Mouse (Mus musculus) left cerebral cortex, adult 11 months (tissue): ENCODE results near the gene Tbcel.

Experiments
- DNase-seq: peaks from one replicate; pipeline ENCODE4 v3.0.0; 2022; ENCODE audit warnings: low spot score

The Tbcel gene

DNA sequence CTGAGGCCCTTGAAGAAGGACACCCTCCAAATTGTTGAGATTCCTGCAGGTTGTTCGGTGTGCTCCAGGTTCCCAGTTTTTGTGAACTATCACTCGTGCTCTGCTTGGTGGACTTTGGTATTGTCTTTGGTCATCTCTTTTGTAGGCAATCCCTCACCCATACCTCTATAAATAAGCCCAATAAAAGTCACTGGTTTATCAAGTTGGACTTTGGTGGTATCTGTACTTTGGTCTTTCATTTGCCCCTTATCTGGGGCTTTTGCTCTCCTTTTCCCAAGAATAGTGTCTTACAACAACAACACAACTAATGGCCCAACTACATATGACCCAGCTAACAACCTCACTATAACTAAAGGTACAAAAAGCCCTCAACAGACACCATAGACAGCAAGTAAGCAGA, 66.4 kb downstream of the Tbcel start:
- no peak for DNase-seq

DNA sequence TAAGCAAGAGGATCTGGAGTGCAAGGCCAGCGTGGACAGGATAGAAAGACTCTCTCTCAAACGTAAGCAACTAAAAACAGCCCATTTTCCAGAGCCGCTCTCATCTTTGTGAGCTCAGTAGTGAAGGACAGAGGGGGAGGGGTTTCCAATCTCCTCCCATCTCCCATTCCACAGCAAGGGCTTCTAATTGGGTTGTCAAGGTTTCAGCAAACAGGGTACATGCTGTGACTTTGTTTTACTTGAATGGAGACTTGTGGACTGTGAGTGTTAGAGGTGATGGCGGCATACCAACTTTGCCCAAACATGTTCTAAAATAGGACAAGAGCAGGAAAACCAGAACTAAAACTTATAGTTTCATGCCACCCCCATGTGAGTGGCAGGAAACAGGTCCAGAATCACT, 68.2 kb downstream of the Tbcel start:
- no peak for DNase-seq

DNA sequence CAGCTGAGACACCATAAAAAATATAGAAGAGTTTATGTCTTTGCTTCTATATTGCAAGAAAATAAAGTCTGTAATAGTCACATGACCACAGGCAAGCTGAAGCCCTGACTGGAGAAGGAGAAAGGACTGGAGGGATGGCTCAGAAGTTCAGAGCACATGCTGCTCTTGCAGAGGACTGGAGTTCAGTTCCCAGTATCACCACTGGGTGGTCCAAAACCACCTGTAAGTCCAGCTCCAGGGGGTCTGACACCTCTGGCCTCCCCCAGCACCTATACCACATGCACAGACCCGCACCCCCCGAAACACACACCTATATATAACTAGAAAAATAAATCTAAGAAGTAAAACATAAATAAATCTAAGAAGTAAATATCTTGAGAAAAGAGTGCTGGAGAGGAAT, 75.5 kb downstream of the Tbcel start:
- DNase-seq = no peak

DNA sequence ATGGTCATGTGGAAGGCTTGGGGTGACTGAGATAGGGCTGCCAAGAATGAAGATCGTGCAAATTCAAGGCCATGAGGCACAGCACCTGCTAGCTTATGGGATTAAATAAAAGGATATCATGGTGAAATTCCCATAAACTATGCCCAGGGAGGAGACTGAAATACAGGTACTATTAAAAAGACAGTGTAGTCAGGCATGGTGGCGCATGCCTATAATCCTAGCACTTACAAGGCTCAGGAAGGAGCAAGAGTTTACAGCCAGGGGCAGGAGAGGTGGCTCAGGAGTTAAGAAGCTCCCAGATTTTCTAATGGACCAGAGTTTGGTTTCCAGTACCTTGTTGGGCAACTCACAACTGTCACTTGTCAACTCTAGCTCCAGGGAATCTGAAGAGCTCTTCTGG, 76.0 kb downstream of the Tbcel start:
- no peak for DNase-seq

DNA sequence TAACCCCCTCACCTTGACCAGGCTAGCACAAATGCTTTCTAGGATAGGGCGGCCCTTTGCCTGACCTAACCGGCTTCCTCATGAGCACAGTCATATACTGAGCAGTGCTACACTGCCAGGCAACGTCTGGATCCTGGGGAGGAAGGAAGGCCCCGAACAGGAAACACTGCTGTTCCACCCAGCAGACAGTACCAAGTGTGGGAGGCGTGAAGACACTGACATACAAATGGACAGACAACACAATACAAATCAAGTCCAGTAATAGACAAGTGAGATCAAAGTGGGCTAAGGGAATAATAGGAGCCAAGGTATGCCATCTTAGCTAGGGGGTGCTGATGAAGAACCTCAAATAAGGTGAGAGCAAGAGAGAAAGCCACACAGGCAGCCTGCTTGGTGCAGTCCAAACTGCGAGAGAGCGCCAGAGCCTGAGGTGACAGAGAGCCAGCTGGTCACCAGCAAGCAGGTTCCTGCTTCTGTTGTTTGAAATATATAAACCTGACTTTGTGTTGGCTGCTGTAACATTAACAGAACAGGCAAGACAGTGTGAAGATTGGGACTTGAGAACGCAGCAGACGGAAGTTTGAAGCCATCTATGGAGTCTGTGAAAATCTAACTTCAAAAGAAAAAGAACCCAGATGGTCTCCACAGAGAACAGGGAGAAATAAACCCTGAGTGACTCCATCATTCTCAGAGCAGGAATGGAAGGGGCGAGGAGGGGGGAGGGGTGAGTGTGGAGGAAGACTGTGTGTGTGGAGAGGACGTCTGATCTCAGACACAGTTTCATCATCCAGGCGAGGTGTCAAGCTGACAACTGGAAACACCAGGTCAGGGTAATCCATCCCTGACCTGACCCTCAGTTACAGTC, 79.3 kb downstream of the Tbcel start:
- DNase-seq = no peak

DNA sequence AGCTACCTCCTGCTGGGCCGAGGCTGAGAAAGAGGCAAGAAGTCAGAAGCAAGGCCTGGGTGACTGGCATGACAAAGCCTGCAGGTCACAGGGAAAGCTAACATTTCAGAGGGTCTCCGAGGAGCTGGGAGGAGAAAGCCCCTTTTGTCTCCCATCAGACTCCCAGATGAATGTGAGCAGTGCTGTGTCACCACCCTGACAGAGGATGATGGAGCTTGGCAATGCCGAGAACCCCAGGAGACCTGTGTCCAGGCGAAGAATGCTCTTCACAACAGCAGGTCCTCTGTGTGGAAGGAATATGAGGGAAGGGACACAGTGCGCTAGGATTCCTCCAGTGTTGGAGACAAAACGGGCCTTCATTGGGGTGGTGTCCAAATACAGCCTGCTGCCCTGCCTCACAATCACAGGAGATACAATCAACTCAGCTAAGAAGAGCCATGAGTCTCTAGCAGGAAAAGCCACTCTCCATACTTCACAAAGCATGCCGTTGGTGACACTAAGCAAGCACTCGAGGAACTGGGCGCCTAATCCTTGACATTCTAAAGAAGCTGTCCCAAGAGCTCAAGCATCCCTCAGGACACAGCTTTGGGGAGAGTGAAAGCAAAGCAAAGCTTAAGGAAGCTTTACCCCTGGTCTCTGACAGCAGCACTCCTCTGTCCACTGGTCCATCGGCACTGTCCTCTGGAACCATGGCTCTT, 80.8 kb downstream of the Tbcel start:
- no peak for DNase-seq

DNA sequence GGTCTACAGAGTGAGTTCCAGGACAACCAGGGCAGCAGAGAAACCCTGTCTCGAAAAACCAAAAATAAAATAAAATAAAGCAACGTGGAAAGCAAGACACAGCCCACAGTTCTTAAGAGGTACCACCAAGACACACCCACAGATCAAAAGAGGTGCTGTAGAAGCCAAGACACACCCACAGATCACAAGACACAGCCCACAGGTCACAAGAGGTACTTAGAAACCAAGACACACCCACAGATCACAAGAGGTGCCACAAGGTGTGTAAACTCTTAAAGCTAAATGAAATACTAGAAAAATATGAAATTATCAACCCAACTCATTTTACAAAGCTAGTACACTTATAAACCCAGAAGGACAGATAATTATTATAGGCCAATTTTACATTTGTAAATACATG, 84.0 kb downstream of the Tbcel start:
- DNase-seq = no peak

DNA sequence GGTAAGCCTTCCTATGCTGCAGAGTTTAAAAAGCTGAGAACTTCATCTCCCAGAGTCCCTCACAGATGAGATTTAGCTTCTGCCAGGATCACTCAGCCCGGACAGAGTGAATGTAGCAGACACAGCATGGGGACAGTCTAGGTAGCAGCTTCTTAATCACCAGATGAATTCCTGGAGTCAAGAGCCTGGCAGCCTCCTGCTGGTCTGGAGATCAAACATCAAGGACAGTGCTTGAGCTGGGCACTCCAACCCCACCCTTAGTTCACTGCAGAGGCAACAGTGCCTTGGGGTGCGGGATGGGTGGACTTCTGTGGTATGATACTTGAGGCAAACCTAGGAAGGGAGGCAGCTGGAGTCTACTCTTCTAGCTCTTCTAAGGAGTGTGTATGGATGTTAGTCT, 87.9 kb downstream of the Tbcel start:
- no peak for DNase-seq

DNA sequence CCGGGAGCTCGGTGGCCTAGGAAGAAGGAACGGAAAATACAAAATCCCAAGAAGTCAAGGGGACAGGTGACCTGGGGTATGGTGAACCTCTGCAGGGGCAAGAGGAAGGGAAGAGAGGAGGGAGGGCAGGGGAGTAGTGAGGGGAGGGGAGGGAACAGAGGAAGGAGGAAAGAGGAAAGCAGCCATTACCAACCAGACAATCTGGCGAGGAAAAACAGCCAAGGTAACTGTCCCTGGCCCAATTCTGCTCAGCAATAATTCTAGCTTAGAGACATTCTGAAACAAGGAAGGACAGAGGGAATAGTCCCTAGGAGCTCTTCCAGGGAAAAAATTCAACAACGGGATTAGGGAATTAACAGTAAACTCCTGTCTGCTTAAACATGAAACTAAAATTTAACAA, 88.8 kb downstream of the Tbcel start:
- DNase-seq = no peak

DNA sequence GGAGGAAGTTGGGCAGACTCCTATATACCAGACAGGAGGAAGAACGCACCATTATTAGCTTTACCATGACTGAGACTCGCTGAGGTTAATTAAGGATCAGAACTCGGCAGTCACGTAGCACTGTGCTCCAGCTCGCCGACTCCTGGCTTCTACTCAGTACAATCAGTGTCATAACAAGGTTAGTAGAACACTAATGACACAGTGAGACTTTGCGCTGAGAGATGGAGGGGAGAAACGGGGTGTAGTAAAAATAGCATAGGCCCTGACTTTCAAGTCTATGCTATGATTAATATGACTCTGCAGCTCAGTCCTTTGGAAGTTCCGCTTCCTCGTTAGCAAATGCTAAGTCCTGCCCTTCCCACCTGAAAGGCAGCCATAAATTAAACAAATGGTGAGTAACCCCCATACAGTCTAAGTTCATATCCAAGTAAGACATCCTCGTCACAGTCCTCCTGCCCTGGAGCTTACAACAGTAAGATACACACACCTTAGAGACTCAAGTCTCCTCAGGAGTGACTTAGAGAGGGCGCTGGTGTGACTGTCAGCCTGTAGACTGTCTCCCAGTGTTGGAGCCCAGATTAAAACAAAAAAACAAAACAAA, 90.2 kb downstream of the Tbcel start:
- DNase-seq = no peak

DNA sequence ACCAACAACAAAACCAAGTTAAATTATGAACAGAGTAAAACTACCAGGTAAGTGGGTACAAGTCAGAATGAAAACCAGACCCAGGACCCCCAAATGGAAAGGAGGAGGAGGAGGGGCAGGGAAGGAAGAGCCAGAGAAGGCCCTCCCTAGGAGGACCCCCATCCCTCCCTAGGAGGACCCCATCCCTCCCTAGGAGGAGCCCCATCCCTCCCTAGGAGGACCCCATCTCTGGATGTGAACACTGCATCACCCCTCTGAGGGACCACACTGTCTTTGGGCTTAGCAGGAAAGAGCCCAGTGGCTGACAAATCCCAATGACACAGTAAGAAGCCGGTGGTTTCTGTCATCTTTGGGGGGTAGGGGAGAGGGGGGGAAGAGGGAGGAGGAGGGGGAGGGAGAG, 92.4 kb downstream of the Tbcel start:
- DNase-seq = no peak

DNA sequence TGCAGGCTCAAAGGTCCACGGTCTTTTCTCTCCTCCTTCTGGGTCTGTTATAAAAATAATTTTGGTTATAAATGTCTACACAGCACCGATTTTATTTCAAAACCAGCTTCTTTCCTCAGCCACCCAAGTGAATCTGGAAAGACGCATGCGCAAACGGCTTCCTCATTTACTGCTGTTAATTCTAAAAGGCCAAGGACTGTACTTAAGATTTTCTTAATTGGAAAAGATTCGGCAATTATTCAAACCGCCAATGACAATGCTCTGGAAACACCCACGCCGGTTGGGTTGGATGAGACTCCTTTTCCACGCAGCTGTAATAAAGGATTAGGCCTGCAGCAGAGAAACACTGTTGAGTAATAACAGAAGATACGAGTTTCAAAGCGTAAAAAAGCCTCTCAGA, 94.3 kb downstream of the Tbcel start:
- no peak for DNase-seq

DNA sequence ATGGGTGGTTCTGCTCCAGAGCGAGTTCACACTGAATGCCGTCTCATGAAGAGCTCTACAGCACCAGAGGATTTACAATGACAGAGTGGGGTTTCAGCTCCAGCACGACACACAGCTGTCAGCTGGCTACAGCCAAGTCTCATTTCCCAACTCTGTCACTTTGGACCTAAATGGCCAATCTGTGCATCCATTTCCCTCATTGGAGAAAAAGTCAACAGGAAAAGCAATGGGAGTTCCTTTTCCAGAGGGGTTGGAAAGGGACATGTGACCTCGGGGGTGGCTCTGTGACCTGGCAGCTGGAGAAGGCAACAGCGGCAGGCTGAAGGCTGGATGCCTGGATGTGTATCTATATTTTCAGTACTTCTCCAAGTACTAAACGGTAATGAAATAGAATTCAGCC, 96.3 kb downstream of the Tbcel start:
- DNase-seq = no peak

DNA sequence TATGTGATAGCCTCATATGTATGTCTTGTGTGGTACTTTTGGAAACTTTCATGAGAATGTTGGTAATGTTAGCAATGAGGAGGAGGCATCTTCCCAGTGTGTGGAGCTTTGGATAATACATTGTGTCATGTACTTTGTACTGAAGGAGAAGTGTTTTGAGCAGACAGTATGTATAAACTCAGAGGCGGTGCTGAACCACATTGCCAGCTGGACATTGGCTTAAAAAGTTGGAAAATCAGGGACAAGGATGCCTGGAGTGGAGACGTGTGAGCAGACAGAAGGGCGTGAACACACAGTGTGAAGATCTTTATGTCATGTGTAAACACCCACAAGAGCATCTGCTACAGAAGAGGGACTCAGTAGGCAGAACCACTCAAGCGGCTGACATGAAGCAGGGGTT, 101.9 kb downstream of the Tbcel start:
- peak; percentile 51 for DNase-seq

DNA sequence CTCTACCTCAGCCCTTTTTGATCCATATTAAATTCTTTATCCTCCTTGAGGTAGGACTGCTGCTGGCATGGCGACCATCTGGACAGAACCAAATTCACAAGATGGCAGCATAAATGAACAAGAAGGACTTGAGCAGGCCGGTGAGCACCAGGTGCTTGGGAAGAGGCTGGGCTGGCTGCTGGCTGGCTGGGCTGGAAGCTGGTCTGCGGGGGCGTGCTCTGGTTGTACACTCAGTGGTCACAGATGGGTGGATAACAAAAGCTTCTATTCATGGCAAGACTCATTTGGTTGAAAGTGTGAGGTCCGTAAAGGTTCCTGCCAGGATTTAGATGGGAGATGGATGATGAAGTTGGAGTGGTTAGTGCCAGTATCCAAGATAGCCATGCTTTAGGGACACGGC, 106.1 kb downstream of the Tbcel start:
- DNase-seq = no peak

DNA sequence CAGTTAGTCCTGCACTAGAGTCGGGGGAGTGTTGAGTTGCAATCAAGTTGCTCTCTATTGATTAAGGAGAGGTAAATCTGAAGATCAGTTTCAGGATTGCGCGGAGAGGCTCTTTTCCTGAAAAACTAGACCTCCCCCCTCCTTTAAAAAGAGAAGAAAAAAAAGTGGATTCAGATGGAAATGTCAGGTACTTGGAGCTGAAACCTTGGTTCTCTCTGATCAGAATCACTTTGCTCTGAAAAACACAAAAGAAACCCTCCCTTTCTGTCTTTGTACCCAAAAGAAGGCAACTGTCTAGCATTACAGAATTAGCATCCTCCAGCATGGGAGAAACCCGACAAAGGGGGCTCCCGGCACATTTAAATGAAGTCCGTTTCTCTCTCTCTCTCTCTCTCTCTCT, 107.8 kb downstream of the Tbcel start, which contains the start of gene Tecta:
Tecta (minus strand) TSS at position 101 of the 400 bp plus-strand sequence.
- no peak for DNase-seq

DNA sequence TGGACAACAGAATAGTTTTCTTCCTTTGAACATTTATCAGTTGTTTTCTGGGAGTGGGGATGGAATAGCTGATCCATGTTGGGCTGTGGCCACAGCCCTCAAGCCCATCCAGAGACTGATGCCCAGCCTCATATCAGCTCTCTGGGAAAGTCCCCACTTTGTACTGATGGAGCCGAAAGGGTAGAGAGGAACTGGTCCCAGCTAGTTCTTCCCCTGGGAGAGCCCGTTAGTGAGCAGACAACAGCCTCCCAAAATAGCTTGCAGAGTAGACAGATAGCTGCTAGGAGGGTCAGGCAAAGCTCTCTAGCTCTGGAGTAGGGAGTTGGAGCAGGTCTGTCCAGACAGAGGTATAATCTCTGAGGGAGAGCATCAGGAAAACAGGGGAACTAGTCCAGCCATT, 111.5 kb downstream of the Tbcel start:
- no peak for DNase-seq

DNA sequence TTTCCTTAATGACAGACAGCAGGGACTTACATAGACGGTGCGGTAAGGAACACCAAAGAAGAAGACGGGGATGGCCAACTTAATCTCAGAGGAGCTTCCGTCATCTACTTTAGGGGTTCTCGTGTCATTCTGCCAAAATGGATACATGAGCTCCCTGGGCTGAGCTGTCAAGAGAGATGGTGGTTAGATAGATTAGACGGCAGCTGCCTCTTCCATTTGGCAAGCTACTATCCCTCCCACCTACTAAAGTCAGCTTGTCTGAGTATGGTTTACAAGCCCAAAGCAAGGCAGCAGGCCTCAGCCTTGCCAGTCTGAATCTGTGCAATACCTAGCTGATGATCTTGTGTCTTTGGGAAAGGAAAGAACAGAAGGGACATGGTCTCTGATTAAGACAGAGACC, 112.7 kb downstream of the Tbcel start:
- DNase-seq = no peak

DNA sequence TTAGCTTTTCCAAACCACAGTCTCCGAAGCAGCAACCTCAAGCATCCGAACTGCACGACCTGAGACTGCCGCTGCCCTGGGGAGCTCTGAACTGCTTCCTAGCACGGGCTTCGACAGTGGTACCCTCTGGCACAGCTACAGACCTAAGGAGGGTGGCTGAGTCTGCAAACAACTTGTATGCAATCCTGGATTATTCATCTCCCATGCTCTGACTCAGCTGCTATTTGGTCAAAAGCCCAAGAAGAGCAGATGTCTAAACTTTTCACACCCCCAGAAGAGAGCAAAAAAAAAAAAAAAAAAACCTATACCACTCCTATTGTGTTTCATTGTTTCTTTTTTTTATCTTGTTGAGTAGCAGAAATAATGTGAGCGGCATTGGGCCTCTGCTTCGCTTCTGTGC, 113.3 kb downstream of the Tbcel start:
- DNase-seq = no peak

DNA sequence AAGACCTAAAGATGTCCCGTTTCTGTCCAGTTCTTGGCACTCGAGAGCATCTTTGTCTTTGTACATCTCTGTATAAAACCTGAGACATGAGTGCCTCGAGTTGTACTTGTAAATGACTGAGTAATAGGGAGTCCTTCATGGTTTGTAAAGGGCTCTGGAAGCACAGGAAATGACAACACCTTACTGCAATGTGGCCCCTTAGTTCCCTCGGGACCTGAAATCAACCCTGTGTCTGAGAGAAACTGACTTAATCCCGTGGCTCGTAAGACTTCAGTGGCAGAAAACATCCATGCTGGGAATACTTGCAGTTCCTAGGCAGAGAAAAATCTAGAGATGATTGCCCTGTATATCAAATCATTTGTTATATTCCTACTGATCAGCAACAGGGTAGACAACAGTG, 114.7 kb downstream of the Tbcel start:
- no peak for DNase-seq

DNA sequence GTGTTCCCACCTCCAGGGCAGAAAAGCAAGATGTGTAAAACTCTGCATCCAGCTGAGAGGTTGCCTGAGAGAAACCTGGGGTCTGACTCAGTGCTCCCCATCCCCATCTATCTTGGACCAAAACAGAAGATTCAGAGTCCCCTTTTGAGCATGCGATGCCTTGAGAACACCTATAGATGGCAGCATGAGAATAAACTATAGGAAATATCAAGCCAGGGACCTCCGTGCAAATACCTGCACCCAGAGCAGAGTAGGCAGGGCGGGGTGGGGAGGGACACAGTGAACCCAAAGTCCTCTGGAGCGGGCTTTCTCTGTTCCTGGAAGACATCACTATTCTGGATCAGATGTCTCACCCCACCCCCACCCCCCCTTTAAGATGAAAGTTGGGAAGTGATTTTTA, 119.1 kb downstream of the Tbcel start:
- no peak for DNase-seq

DNA sequence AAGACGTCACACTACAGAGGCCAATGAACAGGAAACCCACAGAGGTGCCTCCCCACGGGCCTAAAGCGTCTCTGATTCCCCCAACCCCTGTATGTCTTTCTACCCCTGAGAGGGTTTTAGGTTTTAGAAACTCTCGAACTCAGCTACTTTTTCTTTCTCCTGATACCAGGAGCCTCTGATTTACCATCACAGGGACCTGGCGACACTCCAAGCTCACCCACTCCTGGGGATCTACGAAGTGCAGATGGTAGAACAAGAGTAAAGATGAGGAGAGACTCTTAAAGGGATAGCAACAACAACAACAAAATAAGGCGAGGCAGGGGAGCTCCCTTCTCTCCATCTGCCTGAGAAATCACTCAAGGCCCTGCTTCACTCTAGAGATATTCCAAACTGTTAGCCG, 120.6 kb downstream of the Tbcel start:
- DNase-seq = no peak

DNA sequence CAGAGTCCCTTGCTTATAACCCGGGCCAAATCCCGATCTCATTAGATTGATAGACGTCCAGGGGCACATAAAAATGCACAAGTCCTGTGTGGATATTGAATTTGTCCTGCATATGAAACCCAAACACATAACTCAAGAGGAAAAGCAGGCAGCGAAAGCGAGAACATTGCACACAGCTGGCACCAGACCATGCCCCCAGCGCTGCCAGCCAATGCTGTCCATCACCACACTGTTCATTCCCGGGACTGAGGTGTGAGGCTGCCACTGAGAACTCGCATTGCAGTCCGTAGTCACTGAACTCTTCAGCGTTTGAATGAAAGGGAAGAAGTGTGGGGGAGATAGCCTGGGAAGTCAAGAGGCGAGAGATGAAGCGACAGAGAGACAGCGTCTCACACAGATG, 122.0 kb downstream of the Tbcel start:
- DNase-seq = no peak
